Mouse (Mus musculus): ENCODE results near the gene AI837181. TPM values are rescaled to one million over a fixed set of nuclear protein-coding genes. Genes with fewer than 3 reads are reported as not detected.

The AI837181 gene
- polyA plus RNA-seq, 1 experiment from 2014 or later: 34.2 TPM

DNA sequence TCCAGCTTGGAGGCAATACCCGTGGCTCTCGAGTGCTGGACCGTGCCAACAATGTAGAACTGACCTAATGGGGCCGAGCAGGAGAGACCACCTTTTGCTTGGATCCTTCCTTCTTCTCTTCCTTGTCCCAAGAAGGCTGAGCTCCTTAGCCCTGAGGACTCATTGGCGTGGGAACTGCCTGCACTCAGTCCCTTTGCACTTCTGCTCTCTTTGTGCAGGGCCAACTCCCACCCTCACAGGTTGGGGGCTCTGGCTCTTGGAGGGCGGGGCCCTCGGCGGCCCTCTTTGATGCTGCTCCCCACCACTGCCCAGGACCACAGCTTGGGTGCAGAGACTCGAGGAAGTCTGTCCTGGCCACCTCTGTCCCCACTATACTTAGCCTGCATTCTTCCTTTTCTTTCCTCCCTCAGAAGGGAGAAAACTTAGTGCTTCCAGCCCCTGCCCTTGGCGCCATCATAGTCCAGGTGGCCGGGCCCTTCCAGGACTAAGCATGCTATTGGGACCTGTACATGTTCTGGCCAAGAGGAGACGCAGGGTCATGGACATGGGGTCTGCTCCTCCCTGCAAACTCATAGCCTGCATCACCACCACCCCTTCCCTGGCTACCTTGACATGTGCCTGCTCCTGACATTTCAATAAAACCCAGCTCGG, 1.8 kb downstream of the AI837181 start:
- H3K4me1 ChIP-seq (replicated peaks; ENCODE audit: control insufficient read depth, insufficient read depth, low read length): peaks cover 6% of the 10 kb centered on the region; the same call in 1 of the 2 replicates
- ATAC-seq: no peak
- H3K9me3 ChIP-seq (ENCODE audit: control insufficient read depth): no peaks in the 10 kb centered on the region
- no peak overlapping the region for H3K4me3 ChIP-seq (ENCODE audit: low read depth, low read length)
- peaks cover 24% of the 10 kb centered on the region for H3K36me3 ChIP-seq (ENCODE audit: control insufficient read depth, insufficient read depth)
- TF ChIP-seq CTCF (IDR thresholded peaks at IDR 0.05; ENCODE audit: low read depth): no peak
- 82% methylated on average over 13 of the region's 13 CpGs for WGBS
- H3K27ac ChIP-seq (ENCODE audit: low read depth, low read length): no peak overlapping the region
- H3K4me2 ChIP-seq (replicated peaks; ENCODE audit: low read depth): peak overlapping the region; percentile 81
- H3K27me3 ChIP-seq (replicated peaks; ENCODE audit: control insufficient read depth, insufficient read depth, low read length): no peaks in the 10 kb centered on the region
- no peak overlapping the region for H3K9ac ChIP-seq (ENCODE audit: low read depth, low read length)

DNA sequence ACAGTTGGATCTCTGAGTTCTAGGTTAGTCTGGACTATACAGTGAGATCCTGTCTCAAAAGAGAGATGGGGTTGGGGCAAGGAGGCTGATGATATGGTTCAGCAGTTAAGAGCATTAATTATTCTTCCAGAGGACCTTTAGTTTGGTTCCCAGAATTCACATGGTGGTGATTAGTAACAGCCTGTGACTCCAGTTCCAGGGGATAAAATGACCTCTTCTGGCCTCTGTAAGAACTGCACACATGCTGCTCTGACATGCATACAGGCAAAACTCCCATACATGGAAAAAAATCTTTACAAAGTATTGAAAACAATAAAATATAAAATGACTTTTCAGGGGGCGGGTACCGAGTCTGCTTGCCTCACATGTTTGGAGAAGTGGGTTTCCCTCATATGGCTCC, 3.1 kb downstream of the AI837181 start:
- WGBS: 87% methylated on average over 2 of the region's 2 CpGs
- no peak overlapping the region for H3K27ac ChIP-seq (ENCODE audit: low read depth, low read length)
- H3K27me3 ChIP-seq (replicated peaks; ENCODE audit: control insufficient read depth, insufficient read depth, low read length): no peaks in the 10 kb centered on the region
- H3K9ac ChIP-seq (ENCODE audit: low read depth, low read length): no peak overlapping the region
- TF ChIP-seq CTCF (IDR thresholded peaks at IDR 0.05; ENCODE audit: low read depth): peak; percentile 70
- H3K4me1 ChIP-seq (replicated peaks; ENCODE audit: control insufficient read depth, insufficient read depth, low read length): peaks cover 6% of the 10 kb centered on the region; the same call in 1 of the 2 replicates
- H3K4me3 ChIP-seq (ENCODE audit: low read depth, low read length): no peak overlapping the region
- peaks cover 13% of the 10 kb centered on the region for H3K36me3 ChIP-seq (ENCODE audit: control insufficient read depth, insufficient read depth)
- no peak overlapping the region for H3K4me2 ChIP-seq (replicated peaks; ENCODE audit: low read depth)
- no peak for ATAC-seq
- no peaks in the 10 kb centered on the region for H3K9me3 ChIP-seq (ENCODE audit: control insufficient read depth)

DNA sequence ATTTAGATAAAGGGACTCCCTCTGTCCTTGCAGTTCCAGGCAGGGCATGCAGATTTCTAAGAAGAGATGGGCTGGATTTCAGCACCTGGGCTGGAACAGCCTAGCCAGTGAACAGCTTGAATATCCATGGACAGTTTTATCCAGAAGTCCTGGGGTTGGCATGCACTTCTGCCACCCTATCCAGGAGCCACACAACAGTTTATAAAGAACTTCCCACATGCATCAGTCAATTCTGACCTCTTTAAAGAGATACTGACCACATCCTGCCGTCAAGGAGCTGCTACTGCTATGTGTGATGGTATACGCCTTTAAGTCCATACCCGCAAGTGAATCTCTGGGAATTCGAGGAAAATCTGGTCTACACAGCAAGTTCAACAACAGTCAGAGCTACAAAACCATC, 4.3 kb downstream of the AI837181 start:
- no peak for ATAC-seq
- peaks cover 10% of the 10 kb centered on the region; the same call in 1 of the 2 replicates for H3K36me3 ChIP-seq (ENCODE audit: control insufficient read depth, insufficient read depth)
- H3K4me1 ChIP-seq (replicated peaks; ENCODE audit: control insufficient read depth, insufficient read depth, low read length): peaks cover 11% of the 10 kb centered on the region; the same call in 1 of the 2 replicates
- no peak overlapping the region for H3K27ac ChIP-seq (ENCODE audit: low read depth, low read length)
- WGBS: 82% methylated on average over 4 of the region's 4 CpGs
- H3K9me3 ChIP-seq (ENCODE audit: control insufficient read depth): no peaks in the 10 kb centered on the region
- H3K27me3 ChIP-seq (replicated peaks; ENCODE audit: control insufficient read depth, insufficient read depth, low read length): no peaks in the 10 kb centered on the region
- H3K4me2 ChIP-seq (replicated peaks; ENCODE audit: low read depth): no peak overlapping the region
- H3K9ac ChIP-seq (ENCODE audit: low read depth, low read length): no peak overlapping the region
- no peak for TF ChIP-seq CTCF (IDR thresholded peaks at IDR 0.05; ENCODE audit: low read depth)
- no peak overlapping the region for H3K4me3 ChIP-seq (ENCODE audit: low read depth, low read length)

DNA sequence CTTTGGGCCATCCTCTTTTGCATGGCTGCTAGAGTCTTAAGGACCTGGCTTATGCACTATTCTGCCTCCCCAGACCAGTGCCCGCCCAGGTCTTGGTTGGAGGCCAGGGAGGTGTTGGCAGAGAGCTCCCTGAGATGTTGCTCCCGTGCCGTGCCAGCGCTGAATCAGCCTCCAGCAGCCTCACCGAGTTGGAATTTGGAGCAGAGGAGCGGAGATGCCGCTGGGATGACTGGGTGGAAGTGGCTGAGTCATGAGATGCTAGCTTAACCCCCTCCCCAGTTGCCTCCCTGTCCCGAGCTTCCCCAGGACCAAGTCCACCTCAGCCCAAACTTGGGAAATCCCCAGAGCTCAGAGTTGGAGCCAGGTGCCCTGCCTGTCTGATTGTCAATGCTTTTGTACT, 4.9 kb downstream of the AI837181 start:
- Histone ChIP-seq H3K9ac (ENCODE audit: low read depth, low read length) (no peak overlapping the region), H3K27ac (ENCODE audit: low read depth, low read length) (no peak overlapping the region), H3K4me2 (replicated peaks; ENCODE audit: low read depth) (no peak overlapping the region), H3K9me3 (ENCODE audit: control insufficient read depth) (no peaks in the 10 kb centered on the region), H3K36me3 (ENCODE audit: control insufficient read depth, insufficient read depth) (peaks cover 10% of the 10 kb centered on the region; the same call in 1 of the 2 replicates), H3K4me3 (ENCODE audit: low read depth, low read length) (no peak overlapping the region), H3K27me3 (replicated peaks; ENCODE audit: control insufficient read depth, insufficient read depth, low read length) (no peaks in the 10 kb centered on the region), H3K4me1 (replicated peaks; ENCODE audit: control insufficient read depth, insufficient read depth, low read length) (peaks cover 11% of the 10 kb centered on the region; the same call in 1 of the 2 replicates)
- no peak for TF ChIP-seq CTCF (IDR thresholded peaks at IDR 0.05; ENCODE audit: low read depth)
- ATAC-seq: no peak
- 70% methylated on average over 8 of the region's 8 CpGs for WGBS

DNA sequence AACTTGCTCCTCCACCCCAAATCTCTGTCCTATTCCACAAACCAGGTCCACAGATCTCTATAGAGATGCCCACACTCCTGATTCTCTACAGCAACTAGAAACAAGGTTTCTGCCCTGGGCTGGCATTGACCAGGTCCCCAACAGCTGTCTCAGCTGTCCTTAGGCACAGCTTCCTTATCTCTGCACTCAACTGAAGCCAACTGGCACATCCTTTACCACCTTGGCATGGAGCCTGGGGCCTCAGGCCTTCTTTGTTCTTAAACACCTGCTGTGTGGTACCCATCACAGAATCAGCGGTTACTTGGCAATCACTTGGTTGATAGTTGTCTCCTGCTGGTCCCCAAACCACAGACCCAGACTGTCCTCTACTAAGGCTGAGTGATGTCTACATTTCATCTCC, 5.5 kb downstream of the AI837181 start:
- H3K27ac ChIP-seq (ENCODE audit: low read depth, low read length): no peak overlapping the region
- no peak overlapping the region for H3K4me3 ChIP-seq (ENCODE audit: low read depth, low read length)
- TF ChIP-seq CTCF (IDR thresholded peaks at IDR 0.05; ENCODE audit: low read depth): no peak
- peaks cover 10% of the 10 kb centered on the region; the same call in 1 of the 2 replicates for H3K36me3 ChIP-seq (ENCODE audit: control insufficient read depth, insufficient read depth)
- no peak for ATAC-seq
- H3K4me2 ChIP-seq (replicated peaks; ENCODE audit: low read depth): no peak overlapping the region
- H3K27me3 ChIP-seq (replicated peaks; ENCODE audit: control insufficient read depth, insufficient read depth, low read length): no peaks in the 10 kb centered on the region
- H3K9ac ChIP-seq (ENCODE audit: low read depth, low read length): no peak overlapping the region
- H3K9me3 ChIP-seq (ENCODE audit: control insufficient read depth): no peaks in the 10 kb centered on the region
- peaks cover 11% of the 10 kb centered on the region; the same call in 1 of the 2 replicates for H3K4me1 ChIP-seq (replicated peaks; ENCODE audit: control insufficient read depth, insufficient read depth, low read length)
- WGBS: 78% methylated on average over 1 of the region's 1 CpGs

DNA sequence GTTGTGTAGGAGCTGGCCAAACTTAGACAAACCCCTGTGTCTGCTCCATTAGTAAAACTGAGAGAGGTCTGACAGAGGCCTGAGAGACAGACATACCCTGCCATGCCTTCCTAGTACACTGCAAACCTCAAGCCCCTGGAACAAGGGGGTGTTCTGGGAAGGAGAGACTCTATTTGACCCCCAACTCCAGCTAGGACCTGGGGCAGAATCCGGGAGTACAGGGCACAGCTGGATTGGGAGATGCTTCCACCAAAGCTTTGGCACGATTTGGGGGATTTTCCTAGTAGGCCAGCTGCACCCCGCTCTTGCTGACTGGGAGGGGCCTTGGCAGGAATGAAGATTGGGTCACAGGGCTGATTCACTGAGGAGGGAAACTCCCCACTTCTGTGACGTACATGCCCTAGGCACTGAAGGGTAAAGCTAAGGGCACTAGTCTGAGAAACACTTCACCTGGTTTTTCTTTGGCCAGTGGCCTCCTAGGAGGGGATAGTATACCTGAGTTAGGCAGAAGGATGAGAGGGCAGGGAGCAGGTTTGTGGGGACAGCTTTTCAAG, 7.0 kb downstream of the AI837181 start:
- ATAC-seq: no peak
- no peak overlapping the region for H3K9ac ChIP-seq (ENCODE audit: low read depth, low read length)
- H3K36me3 ChIP-seq (ENCODE audit: control insufficient read depth, insufficient read depth): no peaks in the 10 kb centered on the region
- 83% methylated on average over 4 of the region's 4 CpGs for WGBS
- no peaks in the 10 kb centered on the region for H3K9me3 ChIP-seq (ENCODE audit: control insufficient read depth)
- H3K27me3 ChIP-seq (replicated peaks; ENCODE audit: control insufficient read depth, insufficient read depth, low read length): no peaks in the 10 kb centered on the region
- H3K4me2 ChIP-seq (replicated peaks; ENCODE audit: low read depth): no peak overlapping the region
- H3K4me3 ChIP-seq (ENCODE audit: low read depth, low read length): no peak overlapping the region
- no peak for TF ChIP-seq CTCF (IDR thresholded peaks at IDR 0.05; ENCODE audit: low read depth)
- H3K4me1 ChIP-seq (replicated peaks; ENCODE audit: control insufficient read depth, insufficient read depth, low read length): 0 out of 2 replicates have a peak, but pooled peaks cover 5% of the 10 kb centered on the region
- no peak overlapping the region for H3K27ac ChIP-seq (ENCODE audit: low read depth, low read length)

Measured in intestine, postnatal 0 days (tissue).